Mouse (Mus musculus): ENCODE measurements at regions not wholly inside any gene's neighbourhood (a gene's known extent, or its start where the extent isn't known, plus 50 kb on each side); places are given as distances from the start of the nearest gene placed in this dataset.

GRCm38 (mm10) chr12:86612431-86613040, 66.0 kb upstream of the Vash1 start:
- TF ChIP-seq CTCF (IDR thresholded peaks at IDR 0.05; ENCODE audit: low read depth) (no peak), EP300 (IDR thresholded peaks at IDR 0.05; ENCODE audit: low read depth) (no peak)

Data from liver, postnatal 0 days (tissue).